Mouse (Mus musculus): ENCODE results near the gene Terf2.

- TF ChIP-seq CTCF (IDR thresholded peaks at IDR 0.05; ENCODE audit: extremely low read depth, insufficient read depth, insufficient read length, insufficient replicate concordance) = no peak
- TF ChIP-seq POLR2A (IDR thresholded peaks at IDR 0.05; ENCODE audit: low read depth, low read length) = no peak
These were observed 4.3 kb upstream of the Terf2 start for GRCm38 (mm10) chr8:107100635-107101034.

Measured in spleen, adult 2 months (tissue).